Mouse (Mus musculus) left cerebral cortex, adult 8-10 months (tissue): Measurements from ENCODE around the gene Socs2. TPM values are rescaled to one million over a fixed set of nuclear protein-coding genes. Genes with fewer than 3 reads are reported as not detected.

ENCODE experiments used
- DNase-seq, 2 experiments: peaks; one replicate each; pipeline ENCODE4 v3.0.0; 2022; ENCODE audit warnings: low spot score in 2 of 2
- total RNA-seq, 4 experiments: library from RNA; stranded (reverse); gene quantifications; 2 replicates each; pipeline ENCODE4 v1.2.4; 2022

Gene Socs2
- total RNA-seq, 4 experiments from 2014 or later = 26.5 to 29.7 (median 27.7) TPM

DNA sequence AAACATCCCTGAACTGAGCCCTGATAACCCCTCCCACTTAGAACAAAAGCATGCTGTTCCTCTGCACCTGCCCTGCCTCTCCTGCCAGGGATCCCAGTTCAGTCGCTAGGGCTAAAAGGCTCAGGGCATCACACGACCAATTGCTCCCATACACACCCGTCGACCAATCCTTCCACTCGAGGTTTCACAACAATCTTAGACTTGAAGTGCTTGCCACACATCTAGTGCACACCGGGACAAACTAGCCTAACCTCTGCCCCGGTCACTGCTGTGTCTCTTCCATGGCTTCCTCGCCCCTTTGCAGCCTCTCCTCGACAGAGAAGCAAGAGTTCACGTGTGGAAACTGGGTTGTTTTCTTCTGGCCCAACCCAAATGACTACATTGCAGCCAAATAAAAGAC lies 3.3 kb upstream of the Socs2 start:
- no peak for DNase-seq

DNA sequence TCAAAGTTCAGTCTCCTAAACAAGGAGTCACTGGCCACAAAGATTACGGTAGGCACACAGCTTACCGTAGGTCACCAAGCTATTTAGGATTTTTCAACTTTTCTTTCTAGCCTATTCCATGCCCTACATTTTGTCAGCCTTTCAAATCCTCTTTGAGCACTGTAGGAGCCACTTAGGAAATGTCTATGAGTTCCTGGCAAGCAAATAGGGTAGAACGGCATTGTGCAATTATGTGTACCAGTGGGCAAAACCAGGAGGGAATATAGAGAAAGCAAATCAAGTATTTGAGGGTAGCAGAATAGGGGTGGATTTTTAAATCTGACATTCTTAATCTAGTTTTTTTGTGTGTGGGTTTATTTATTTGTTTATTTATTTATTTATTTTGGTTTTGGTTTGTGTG lies 2.7 kb upstream of the Socs2 start:
- no peak for DNase-seq

DNA sequence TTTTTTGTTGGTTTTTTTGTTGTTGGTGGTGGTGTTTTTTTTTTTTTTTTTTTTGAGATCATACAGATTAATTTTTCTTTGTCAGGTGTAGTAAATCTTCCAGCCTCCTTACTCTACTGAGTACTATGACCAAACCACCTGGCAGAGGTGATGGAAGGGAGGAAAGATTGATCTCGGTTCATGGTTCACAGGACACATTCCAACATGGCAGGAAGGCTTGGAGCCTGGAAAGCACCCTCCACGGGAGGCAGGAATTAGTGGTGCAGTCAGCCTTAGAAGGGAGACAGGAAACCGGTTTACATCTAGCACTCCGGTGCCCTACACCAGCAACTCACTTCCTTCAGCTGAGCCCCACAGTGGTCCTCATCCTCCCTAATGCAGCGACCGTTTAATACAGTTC lies 1.7 kb upstream of the Socs2 start:
- no peak for DNase-seq

DNA sequence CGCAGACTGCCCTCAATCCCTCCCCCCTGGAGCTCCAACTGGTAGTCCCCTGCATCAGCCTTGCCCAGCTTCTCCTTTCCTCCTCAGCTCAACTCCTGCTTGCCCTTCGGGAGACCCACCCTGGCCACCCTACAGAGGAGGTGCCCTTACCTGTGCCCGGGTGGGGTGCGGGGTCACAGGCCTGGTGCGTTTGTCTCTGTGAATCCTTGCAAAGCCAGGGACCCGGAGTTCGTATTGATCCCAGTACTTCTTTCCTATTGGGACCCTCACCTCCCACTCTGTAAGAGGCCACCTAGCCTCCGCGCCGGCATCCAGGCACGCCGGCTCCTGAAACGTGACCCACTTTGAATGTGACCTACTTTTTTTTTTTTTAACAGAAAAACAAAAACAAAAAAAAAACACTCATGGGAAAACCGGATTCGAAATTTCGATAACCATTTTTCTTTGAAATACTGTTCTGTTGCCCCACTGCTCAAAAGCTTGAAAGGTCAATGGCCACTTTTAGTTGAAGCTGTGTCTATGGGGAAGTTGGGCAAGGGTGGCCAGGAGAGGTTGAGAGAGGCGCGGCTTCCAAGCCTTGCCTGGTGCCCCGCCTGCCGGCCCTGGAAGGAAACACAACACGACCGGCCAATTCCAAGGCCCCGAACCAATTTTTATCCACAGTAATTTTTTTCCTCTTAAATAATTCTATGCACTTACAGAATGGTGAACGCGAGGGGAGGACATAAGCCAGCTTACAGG lies 686 bp upstream of the Socs2 start:
- peak; percentile 27 to 40 for DNase-seq

DNA sequence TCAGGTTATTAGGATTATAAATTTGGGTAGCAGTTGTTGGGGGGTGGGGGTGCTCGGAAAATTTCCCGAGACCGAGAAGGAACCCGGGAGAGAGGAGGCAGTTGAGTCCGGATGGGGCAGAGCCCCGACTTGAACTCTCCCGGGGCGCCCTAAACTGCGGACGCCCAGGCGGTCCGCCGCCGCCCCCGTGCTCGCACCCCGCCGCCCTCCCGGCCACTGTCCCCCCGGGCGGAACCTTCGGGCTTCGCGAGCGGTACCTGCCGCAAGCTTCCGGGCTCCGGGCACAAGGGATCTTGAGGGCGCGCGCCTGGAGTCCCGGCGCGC lies 657 bp downstream of the Socs2 start:
- no peak for DNase-seq

DNA sequence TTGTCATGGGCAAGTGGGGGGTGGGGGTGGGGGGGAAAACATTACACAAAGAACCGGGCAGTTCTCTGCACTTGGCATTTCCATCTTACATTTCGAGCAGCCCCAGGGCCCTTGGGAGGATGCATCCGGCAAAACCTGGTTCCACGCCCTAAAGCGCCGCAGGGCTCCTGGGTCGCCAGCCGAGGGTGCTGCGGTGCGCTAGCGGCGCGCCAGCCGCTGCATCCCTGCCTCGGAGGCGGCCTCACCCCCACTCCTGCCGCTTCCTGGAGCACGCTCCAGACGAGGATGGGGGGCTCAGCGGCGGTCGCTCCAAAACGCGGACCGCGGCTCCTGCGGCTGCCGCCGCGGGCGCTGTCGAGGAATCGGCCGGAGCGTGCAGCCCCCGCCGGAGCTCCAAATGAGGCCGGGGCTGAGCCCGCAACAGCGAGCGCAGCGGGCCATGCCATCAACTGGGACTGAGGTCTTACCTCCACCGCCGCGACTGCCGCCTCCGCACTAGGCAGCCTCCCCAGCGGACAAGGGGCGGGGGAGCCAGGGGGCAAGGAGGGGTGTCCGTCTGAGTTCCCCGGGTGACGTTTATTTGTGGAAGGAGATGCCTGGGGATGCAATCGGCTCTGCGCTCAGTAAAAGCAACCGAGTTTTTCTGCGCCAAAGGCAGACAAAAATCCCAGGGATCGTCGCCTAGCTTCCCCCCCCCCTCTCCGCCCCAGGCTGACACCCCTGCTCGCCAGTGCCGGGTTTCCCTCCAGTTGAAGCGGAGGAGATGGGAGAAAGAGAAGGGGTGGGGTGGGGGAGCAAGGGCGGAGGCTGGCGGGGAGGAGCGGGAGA lies 1.2 kb downstream of the Socs2 start:
- peak; percentile 23 to 42 for DNase-seq

DNA sequence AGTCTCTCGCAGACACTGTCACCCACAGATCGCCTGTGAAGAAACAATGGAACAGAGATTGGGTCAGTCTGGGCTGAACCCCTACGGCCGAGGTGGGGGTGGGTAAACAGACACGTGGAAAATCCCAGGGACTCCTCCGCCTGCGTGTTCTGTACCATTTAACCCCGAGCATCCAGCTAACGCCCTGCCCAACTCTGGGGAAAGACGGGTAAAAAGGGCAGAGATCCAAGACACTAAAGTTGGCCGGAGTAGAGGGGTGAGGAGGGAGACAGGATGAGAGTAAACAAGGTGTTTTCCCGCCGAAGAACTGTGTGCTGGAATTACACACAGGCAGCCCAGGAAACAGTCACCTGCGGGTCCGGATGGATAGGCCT lies 1.8 kb downstream of the Socs2 start:
- no peak for DNase-seq

DNA sequence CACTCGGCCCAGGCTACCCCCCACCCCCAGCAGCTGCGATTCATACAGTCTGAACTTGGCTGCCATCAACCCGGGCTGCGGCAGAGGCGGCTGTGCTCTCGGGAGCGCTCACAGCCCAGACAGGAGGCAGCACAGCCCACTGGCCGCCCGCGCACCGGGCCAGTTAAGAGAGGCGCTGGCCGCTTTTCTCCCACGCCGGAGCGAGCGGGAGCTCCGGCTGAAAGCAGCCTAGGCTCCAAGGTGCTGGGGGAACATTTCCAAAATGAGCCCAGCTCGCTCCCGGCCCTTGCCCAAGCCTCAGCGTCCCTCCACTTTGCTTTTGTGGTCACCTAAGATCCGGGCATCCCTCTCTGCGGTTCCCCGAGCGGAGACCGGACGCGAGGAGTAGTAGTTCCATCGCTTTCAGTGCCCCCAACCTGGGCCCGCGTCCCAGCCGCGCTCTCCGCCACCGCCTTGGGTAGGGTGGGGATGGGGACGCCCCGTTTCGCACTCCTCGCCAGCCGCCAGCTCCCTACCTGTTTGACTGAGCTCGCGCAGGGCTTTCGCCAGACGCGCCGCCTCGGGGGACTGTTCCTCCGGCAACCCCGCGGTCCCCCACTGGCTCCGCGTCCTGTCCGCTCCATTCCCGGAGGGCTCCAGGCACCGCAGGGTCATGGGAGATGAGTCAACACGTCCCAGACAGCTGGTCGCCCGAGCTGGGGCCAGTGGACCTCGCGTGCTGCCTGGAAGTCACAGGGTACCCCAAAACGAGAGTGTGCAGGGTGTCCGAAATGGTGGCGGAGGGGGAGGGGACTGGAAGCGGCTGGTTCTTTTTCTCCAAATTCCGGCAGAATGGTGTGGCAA lies 2.4 kb downstream of the Socs2 start:
- peak in 1 of 2 experiments; percentile 42 for DNase-seq

DNA sequence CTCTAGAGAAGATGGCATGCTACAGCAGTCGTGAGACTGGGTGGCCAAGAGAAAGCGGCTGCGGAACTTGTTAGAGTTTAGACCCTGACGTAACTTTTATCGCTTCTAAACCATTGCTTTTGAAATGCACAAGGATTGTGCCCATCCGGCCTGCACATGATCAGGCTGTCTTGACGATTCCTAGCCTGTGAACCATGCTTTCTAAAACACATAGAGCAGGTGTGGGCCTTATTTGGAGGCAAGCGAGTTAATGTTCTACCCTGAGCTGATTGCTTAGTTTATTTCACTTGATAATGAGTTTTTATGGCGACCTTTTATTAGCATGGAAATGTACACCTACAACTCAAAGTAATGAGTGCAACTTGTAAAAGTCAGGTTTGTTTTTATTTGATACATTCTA lies 5.8 kb downstream of the Socs2 start:
- DNase-seq = no peak

DNA sequence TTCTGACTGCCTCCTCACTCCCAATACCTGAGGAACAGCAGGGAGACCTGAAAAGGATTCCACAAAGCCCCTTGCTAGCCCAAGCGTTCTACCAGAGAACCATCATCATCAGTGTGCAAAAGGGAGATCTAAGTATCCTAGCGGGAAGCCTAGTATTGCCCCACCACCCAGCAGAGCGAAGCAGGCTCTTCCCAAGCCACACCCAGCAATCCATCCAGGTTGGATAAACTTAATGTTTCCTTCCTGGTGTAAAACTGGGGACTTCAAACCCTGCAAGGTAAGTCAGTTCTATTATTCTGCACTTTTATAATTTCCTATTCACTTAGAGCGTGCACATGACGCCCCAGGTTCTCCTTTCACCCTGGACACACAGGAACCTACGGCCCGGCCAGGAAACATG lies 6.3 kb downstream of the Socs2 start:
- DNase-seq = no peak

DNA sequence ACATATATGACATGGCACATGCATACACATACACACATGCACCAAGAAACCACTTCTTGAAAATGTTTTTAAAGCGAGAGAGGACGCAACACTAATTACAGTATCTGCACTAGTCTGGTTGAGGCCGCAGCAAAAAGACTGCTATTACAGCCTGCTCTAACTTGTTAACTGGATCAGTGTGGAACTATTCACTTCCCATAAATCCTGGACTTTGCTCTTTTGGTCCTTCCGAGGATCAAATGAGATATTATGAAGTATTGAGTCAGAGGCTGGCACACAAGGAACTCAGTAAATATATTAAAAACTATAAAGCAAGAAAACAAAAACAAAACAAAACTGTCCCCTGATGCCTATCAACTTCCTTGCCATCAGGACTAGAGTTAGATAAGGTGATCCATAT lies 6.8 kb downstream of the Socs2 start:
- no peak for DNase-seq

DNA sequence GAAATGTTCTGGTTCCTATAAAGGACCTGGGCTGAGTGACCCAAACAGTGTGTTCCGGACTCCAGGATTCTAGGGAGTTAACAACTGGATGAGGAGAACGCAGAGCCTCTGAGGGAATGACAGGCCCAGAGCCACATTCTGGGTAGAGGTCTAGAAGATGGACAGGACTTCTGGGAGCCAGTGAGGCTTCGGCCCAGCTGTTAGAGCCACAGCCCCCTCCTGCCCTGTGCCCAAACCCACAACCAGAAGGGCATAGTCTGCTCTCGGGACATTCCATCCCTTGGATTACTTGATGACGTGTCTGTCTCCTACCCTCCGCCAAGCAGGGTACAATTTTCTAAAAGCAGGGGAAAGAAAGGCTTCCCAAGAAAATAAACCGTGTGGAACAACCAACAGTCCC lies 7.8 kb downstream of the Socs2 start:
- no peak for DNase-seq

DNA sequence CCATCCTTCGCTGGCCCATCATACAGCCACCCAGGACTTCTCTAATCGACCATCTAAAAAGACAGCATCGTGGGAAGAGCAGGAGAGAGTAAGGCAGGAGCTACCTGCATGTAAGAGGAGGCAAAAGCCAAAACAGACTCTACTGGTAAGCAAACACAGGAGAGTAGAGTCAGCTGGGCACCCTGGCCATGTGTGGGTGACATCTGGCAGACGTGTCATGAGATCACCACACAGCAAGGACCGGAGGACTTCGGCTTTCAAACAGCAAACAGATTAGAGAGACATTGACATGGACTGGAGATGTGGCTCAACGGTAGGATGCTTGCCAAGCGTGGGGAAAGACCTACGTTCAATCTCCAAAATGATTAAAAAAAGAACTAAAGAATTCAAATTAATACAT lies 8.5 kb downstream of the Socs2 start:
- DNase-seq = no peak

DNA sequence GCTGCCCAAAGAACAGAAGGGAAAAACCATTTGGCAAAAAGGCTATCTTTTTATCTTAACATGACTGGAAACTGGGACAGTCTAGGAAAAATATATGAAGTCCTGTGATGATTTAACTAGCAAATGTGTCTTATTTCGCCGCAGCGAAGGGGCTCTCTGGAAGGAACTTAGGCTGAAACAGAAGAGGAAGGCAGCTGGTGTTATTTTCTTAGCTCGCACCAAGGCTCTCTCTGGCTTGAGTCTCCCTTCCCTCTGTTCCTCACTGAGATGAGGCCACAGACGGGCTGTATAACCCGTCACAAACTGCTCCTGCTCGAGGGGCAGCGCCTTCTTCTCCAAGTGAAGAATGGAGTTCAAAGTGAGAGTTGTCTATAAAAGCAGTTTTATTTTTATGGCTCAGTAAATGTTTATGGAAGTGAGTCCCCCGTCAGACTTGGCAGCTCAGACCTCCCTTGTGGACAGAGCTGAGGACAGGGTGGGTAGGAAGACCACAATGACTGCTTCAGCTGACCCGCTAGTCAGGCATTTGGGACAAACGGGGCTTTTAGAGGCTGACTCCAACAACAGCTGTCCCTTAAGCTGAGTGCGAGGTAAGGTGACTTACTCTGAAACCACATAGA lies 9.3 kb downstream of the Socs2 start:
- DNase-seq = no peak

DNA sequence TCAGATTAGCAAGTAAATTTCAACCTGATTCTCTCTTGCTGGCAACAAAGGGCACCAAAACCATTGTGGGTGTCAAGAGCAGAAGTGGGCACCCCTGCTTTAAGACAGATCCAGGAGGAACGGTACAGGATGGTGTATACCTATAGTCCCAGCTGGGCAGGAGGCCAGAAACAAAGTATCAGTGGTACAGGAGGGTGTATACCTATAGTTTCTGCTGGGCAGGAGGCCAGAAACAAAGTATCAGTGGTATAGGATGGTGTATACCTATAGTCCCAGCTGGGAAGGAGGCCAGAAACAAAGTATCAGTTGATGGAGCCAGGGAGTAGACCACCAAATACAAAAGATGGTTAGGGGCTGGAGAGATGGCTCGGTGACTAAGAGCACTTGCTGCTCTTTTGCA lies 12.2 kb downstream of the Socs2 start:
- no peak for DNase-seq

DNA sequence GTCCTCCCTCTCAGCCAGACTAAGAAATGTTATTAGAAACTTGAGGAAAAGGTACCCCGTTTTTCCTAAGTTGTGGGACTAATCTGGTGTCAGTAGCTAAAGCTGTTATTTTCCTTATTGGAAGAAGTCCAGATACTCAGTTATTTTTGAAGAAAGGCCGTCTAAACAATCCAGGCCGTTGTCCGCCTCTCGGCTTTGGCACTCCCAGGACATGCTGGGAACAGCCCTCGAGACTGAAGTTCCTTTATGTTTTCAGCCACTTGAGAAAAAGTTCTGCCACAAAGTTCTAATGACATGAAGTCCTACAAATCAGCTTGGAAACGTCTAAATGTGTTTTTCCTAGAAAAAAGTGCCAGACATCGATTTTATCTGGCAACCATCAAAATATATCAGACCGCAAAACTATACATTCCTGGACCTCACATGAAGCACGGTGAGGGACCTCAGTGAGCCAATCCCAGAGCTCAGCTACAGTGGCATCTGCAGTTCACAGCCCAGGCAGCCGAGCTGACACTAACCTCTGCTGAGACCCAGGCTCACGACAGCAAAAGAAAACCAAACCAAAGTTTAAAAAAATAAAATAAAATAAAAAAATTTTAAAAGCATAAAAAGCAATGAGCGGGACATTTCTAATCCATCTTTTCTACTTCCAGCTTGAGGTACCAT lies 17.2 kb downstream of the Socs2 start:
- no peak for DNase-seq

DNA sequence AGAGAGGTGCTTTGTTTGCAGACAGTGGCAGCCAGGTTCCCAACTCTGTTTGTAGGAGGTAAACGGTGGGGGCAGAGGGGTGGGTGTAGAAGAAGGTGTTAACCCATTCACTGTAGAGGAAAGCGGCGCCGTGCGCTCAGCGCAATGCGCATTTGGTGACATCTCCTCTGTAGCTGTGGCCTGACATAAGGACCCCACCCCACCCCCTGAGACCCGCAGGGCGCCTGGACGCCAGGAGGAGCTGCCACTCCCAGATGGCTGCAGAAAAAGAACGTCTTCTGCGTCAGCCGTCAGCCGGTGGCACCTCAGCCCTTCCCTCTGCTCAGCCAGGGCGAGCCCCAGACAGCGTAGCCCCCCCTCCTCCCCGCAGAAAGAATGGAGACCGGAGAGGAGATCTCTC lies 18.5 kb downstream of the Socs2 start:
- DNase-seq = no peak

DNA sequence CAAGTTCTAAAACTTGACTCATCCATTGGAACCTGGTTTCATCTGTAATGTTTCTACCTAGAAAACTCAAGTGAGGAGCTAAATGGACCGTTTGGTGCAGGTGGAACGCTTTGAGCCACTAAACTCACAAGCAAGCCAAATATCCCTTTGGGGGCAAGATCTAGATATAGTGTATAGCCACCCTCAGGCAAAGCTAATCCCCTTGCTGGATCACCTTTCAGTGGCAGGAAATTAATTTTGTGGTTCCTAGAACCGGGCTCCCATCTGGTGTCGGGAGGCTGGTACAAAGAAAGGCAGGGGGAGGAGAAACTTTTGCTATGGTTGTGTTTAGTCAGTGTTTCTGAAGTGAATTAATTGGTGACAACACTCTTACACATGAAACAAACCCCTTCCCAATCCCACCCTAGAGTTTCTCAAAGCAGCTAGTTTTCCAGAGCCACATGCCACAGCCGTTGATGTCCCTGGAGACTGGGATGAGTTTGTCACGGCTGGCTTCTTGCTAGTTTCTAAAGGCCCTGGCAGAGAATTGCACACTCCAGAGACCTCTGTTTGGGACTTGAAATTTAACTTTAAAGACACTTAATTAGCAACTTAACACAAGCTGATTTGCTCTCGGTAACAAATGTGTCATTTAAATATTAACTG lies 19.7 kb downstream of the Socs2 start:
- no peak for DNase-seq

DNA sequence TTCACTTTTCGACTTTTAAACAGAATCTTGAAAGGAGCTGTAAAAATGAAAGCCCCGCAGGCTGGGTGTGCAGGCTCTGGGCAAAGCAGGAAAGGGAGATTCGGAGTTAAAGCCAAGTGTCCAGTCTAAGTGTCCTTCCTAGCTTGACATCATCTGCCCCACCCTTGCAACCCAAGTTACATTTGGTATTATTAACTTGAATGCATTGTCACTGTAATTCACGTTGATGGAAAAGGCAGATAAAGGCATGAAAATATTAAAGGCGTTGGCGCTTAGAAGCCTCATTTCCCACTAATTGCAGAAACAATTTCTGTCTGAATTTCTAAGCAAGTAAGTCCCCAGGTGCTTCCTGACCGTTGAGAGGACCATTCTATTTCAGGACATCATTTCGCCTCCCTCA lies 20.6 kb downstream of the Socs2 start:
- no peak for DNase-seq
